Mouse (Mus musculus) liver, embryonic 11.5 days (tissue): Measurements from ENCODE around the gene Mrm3. TPM values are rescaled to one million over a fixed set of nuclear protein-coding genes. Genes with fewer than 3 reads are reported as not detected.

ENCODE experiments used
- ATAC-seq: fragments of 200-750 bp; cut with Nextera tagmentation; replicated peaks from 2 replicates; pipeline ENCODE4 v1.8.0; 2017; ENCODE audit warnings: moderate number of reproducible peaks, mild to moderate bottlenecking, moderate TSS enrichment, moderate library complexity; ENCODE audit not compliant: low FRiP score
- DNase-seq: peaks from one replicate; pipeline ENCODE4 v3.0.0-alpha.2; 2017; ENCODE audit warnings: low spot score
- H3K27ac ChIP-seq: fragments of 300-500 bp; sonication (generic); 2 replicates; pipeline ENCODE4 v1.5.1; 2014; ENCODE audit warnings: mild to moderate bottlenecking, low read depth, low read length, control low read depth
- H3K27me3 ChIP-seq: fragments of 300-500 bp; sonication (generic); replicated peaks from 2 replicates; pipeline ENCODE4 v1.6.1; 2014; ENCODE audit warnings: low read length, mixed read lengths; ENCODE audit not compliant: control insufficient read depth, insufficient read depth
- H3K36me3 ChIP-seq: fragments of 300-500 bp; sonication (generic); 2 replicates; pipeline ENCODE4 v1.6.1; 2014; ENCODE audit warnings: mild to moderate bottlenecking, low read length, moderate library complexity, mixed read lengths; ENCODE audit not compliant: control insufficient read depth, insufficient read depth
- H3K4me1 ChIP-seq: fragments of 300-500 bp; sonication (generic); replicated peaks from 2 replicates; pipeline ENCODE4 v1.6.1; 2014; ENCODE audit warnings: low read length, mixed read lengths; ENCODE audit not compliant: control insufficient read depth, insufficient read depth
- H3K4me2 ChIP-seq: fragments of 300-500 bp; sonication (generic); 2 replicates; pipeline ENCODE4 v1.6.1; 2014; ENCODE audit warnings: mild to moderate bottlenecking, control low read depth, moderate library complexity
- H3K4me3 ChIP-seq: fragments of 300-500 bp; sonication (generic); 2 replicates; pipeline ENCODE4 v1.5.1; 2014; ENCODE audit warnings: low read depth, low read length, control low read depth
- H3K9ac ChIP-seq: fragments of 300-500 bp; sonication (generic); 2 replicates; pipeline ENCODE4 v1.6.1; 2014; ENCODE audit warnings: low read depth, low read length, control low read depth
- H3K9me3 ChIP-seq: fragments of 300-500 bp; sonication (generic); 2 replicates; pipeline ENCODE4 v1.6.1; 2016; ENCODE audit warnings: low read length, inconsistent platforms, mixed read lengths; ENCODE audit not compliant: control insufficient read depth
- WGBS: fragments of 180-500 bp; shearing (Covaris S2); extraction: QIAGEN DNeasy Blood & Tissue Kit; methylation state at CpG from one replicate; pipeline ENCODE4 v1.1.7; 2014; 5-methylcytosine and 5-hydroxymethylcytosine counted together
- polyA plus RNA-seq: library from polyadenylated mRNA; unstranded; fragments of >200 nt; fragmentation: Nextera tagmentation; extraction: Ambion mirVana; gene quantifications from 2 replicates; pipeline ENCODE4 v1.2.1, GENCODE M21; 2014

Mrm3 gene
- polyA plus RNA-seq, 1 experiment from 2014 or later, result 36.3 TPM

DNA sequence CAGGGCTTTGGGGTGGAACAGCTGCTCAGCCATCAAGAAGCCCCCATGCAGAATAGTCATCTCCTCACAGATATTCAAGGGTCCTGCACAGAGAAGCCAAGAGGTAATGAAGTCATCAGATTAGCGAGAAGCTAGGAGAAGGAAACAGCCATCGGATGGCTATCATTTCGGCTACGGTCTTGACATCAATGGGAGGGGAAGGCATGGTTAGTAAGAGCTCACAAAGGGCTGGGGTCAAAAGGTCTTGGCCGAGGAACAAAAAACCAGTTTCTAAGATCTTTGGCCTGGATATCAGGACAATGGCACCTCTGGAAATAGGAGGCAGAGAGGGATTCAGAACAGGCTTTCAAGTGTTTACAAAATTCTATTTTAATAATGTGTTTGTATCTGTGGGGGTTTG lies 29.7 kb upstream of the Mrm3 start:
- Histone ChIP-seq H3K4me1 (peaks cover 14% of the 10 kb centered on the region), H3K9ac (no peak overlapping the region), H3K9me3 (no peaks in the 10 kb centered on the region), H3K27me3 (no peaks in the 10 kb centered on the region), H3K4me2 (no peak overlapping the region), H3K4me3 (no peak overlapping the region), H3K27ac (no peak overlapping the region), H3K36me3 (peaks cover 22% of the 10 kb centered on the region; the same call in 1 of the 2 replicates)
- 89% methylated on average over 5 of the region's 5 CpGs for WGBS
- ATAC-seq, result no peak
- no peak for DNase-seq

DNA sequence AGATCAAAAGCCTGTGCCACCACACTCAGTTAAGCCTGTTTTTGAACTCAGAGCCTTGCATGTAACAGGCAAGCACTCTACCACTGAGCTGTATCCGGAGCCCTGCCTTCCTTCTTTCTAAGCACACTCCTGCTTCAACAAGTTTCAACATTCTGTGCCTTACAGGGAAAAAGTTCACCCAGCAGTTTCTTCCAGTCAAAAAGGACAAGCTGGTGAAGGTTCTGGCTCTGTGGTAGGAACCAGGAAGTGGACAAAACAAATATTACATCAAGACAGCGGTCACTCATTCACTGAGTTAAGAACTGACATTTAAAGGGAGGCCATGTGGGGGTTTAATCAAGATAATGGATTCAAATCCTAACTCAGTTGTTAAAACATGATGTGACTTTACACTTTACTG lies 28.5 kb upstream of the Mrm3 start:
- H3K36me3 ChIP-seq, result peaks cover 22% of the 10 kb centered on the region; the same call in 1 of the 2 replicates
- no peak for ATAC-seq

DNA sequence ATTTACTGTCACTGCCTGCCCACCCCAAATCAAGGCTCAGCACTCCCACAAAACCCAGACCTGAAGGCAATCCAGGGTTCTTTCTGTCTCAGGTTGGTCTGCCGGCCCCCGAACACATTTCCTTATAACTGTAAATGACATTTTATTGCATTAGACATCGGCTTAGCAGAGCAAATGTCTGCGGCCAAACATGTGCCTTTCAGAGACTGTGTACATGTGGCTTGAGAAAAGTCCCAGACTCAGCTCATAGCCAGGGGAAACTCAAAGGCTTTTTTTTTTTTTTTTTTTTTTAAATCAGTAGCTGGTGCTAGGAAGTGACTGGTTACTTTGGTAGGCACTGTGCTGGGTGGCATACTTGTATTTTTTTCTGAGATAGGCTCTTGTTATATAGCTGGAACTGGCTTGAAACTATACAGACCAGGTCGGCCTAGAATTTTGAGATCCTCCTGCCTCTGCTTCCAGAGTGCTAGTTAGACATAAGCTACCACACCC lies 27.4 kb upstream of the Mrm3 start:
- DNase-seq (no peak), ATAC-seq (no peak)
- no peaks in the 10 kb centered on the region for H3K9me3 ChIP-seq
- WGBS, result 82% methylated on average over 5 of the region's 5 CpGs
- peaks cover 24% of the 10 kb centered on the region; the same call in 1 of the 2 replicates for H3K36me3 ChIP-seq
- H3K4me2 ChIP-seq, result peak overlapping the region; percentile 84
- H3K27ac ChIP-seq, result no peak overlapping the region; the same call in 1 of the 2 replicates
- H3K4me1 ChIP-seq, result peaks cover 14% of the 10 kb centered on the region
- peak overlapping the region; percentile 89 for H3K9ac ChIP-seq
- no peaks in the 10 kb centered on the region for H3K27me3 ChIP-seq
- peak overlapping the region; percentile 68 for H3K4me3 ChIP-seq

More for the DNA sequence above, 28.5 kb upstream of the Mrm3 start:
- no peaks in the 10 kb centered on the region for H3K9me3 ChIP-seq
- no peak overlapping the region for H3K4me2 ChIP-seq
- H3K27me3 ChIP-seq, result no peaks in the 10 kb centered on the region
- WGBS, result 85% methylated on average over 2 of the region's 2 CpGs
- no peak overlapping the region for H3K27ac ChIP-seq
- H3K9ac ChIP-seq, result no peak overlapping the region
- H3K4me1 ChIP-seq, result peaks cover 14% of the 10 kb centered on the region
- H3K4me3 ChIP-seq, result no peak overlapping the region
- no peak for DNase-seq

DNA sequence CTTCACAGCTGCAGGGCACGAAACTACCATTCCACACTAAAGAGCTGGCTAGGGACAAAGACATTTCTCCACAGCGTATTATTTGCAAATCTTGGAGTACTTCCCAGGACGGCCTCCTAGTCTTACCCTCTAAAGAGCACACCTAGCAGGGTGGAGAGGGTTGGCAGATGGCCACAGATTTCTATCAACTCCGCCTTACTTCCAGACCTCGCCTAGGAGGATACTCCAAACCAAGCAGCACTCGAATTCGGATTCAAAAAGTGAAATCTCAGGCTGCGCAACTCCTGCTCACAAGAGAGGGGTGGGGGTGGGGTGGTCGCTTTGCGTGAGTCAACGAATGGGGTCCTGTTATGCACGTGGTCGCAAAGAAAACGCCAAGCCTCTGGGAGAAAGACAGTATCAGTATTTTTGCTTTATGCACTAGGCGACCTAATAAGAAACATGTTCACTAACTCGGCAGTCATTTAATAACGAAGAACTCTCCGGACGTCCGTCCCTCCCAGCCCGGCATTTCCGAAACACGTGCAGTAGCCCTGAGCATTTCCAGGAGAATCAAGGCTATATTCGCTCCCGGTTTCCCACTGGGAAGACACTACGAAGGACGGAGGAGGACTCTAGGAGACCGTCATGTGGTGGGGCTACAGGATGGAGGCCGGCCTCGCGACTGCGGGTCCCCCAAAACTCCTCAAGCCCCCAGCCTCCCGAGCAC lies 26.7 kb upstream of the Mrm3 start:
- Histone ChIP-seq H3K27ac (peak overlapping the region; percentile 64), H3K36me3 (peaks cover 25% of the 10 kb centered on the region; the same call in 1 of the 2 replicates), H3K9me3 (no peaks in the 10 kb centered on the region), H3K4me1 (peaks cover 14% of the 10 kb centered on the region), H3K27me3 (no peaks in the 10 kb centered on the region), H3K4me3 (peak overlapping the region; percentile 68), H3K9ac (peak overlapping the region; percentile 89), H3K4me2 (peak overlapping the region; percentile 84)
- peak; percentile 3 for ATAC-seq
- DNase-seq, result peak; percentile 57
- 3% methylated on average over 33 of the region's 33 CpGs for WGBS

DNA sequence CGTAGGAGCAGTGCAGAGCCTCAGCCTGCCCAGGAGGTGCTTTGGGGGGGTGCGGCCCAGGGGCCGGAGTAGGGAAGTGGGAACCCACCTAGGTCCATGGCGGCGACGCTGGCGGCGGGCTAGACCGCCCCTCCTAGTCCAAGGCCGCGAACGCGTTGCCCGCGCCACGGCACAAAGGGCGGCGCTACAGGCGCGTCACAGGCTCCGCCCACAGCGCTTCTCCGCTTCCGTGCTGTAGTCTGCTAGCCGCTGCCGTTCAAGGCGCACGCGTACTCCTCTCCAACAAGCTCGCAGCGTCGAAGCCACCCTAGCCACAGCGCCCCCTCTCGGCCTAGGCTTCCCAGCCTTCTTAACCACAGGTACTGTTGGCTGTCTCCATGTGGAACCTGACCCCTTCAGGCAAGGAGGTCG lies 26.1 kb upstream of the Mrm3 start, which contains the start of the genes Dbil5 and Gemin4:
Gene Dbil5, plus strand, starts transcription at position 219 of the 411 bp plus-strand sequence.
Gene Gemin4, minus strand, starts transcription at position 275 of the 411 bp plus-strand sequence.
- Histone ChIP-seq H3K4me1 (peaks cover 14% of the 10 kb centered on the region), H3K27me3 (no peaks in the 10 kb centered on the region), H3K27ac (peak within 1 kb of the TSS; percentile 64), H3K9me3 (no peaks in the 10 kb centered on the region), H3K9ac (peak within 1 kb of the TSS; percentile 89), H3K36me3 (peaks cover 27% of the 10 kb centered on the region; the same call in 1 of the 2 replicates), H3K4me2 (peak within 1 kb of the TSS; percentile 84), H3K4me3 (peak within 1 kb of the TSS; percentile 68)
- WGBS, result under 1% methylated on average over 35 of the region's 35 CpGs
- ATAC-seq, result peak; percentile 98
- DNase-seq, result peak; percentile 96

DNA sequence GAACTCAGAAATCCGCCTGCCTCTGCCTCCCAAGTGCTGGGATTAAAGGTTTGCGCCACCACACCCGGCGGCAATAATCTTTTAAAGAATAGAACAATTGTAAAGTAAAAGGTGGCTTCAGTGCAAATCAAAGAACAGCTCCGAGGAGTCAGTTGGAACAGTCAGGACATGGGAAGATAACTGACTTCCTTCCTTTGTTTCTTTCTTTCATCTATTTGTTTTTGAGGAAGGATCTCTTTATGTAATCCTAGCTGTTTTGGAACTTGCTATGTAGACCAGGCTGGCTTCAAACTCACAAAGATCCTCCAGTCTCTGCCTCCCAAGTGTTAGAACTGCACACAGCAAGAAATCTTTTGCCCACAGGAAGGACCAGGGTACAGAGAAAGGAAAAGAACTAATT lies 18.9 kb upstream of the Mrm3 start:
- Histone ChIP-seq H3K36me3 (peaks cover 13% of the 10 kb centered on the region; the same call in 1 of the 2 replicates), H3K4me1 (no peaks in the 10 kb centered on the region)
- no peak for ATAC-seq

DNA sequence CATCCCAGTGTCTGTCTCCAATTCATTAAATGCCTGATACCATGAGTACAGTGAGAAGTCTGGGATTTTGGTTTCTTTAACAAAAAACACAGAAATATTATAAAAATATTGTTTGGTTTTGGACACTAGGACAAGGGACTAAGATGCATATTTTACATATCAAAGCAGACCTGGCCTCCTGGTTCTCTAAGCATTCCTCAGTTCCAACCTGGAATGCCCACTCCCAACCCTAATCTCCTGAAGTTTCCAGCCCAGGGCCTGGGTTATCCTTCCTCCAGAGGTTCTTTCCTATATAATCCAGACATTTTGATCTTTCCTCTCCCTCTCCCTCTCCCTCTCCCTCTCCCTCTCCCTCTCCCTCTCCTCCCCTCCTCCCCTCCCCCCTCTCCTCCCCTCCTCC lies 18.5 kb upstream of the Mrm3 start:
- Histone ChIP-seq H3K9ac (no peak overlapping the region), H3K27ac (no peak overlapping the region), H3K4me1 (no peaks in the 10 kb centered on the region), H3K4me2 (no peak overlapping the region), H3K27me3 (no peaks in the 10 kb centered on the region), H3K4me3 (no peak overlapping the region), H3K36me3 (peaks cover 11% of the 10 kb centered on the region; the same call in 1 of the 2 replicates), H3K9me3 (no peaks in the 10 kb centered on the region)
- no peak for DNase-seq
- ATAC-seq, result no peak

More for the DNA sequence above, 18.9 kb upstream of the Mrm3 start:
- DNase-seq, result no peak
- no peak overlapping the region for H3K27ac ChIP-seq
- no peak overlapping the region for H3K4me2 ChIP-seq
- H3K9me3 ChIP-seq, result no peaks in the 10 kb centered on the region
- no peaks in the 10 kb centered on the region for H3K27me3 ChIP-seq
- H3K9ac ChIP-seq, result no peak overlapping the region
- 92% methylated on average over 5 of the region's 5 CpGs for WGBS
- H3K4me3 ChIP-seq, result no peak overlapping the region

DNA sequence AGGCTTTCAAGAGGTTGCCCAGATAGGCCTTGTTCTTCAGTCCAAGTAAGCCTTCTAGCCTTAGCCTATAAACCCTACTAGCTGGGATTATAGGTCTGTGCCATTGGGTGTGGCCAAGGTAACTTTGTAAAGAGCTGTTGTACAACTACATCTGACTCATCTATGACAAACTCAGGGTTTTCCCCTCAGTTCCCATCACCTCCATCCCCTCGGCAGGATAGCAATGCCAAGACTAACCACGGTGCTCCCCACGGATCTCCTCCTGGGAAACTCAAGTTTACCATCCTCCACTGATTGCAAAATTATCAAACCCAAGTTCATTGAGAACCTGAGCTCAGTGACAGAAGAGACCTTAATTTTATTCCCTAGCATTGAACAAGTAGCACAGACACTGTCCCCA lies 7.4 kb upstream of the Mrm3 start:
- no peaks in the 10 kb centered on the region for H3K27me3 ChIP-seq
- peaks cover 22% of the 10 kb centered on the region for H3K36me3 ChIP-seq
- H3K27ac ChIP-seq, result no peak overlapping the region
- no peak for ATAC-seq
- DNase-seq, result no peak
- H3K9ac ChIP-seq, result no peak overlapping the region
- no peaks in the 10 kb centered on the region for H3K4me1 ChIP-seq
- no peak overlapping the region for H3K4me2 ChIP-seq
- 93% methylated on average over 3 of the region's 3 CpGs for WGBS
- H3K9me3 ChIP-seq, result no peaks in the 10 kb centered on the region
- no peak overlapping the region for H3K4me3 ChIP-seq

DNA sequence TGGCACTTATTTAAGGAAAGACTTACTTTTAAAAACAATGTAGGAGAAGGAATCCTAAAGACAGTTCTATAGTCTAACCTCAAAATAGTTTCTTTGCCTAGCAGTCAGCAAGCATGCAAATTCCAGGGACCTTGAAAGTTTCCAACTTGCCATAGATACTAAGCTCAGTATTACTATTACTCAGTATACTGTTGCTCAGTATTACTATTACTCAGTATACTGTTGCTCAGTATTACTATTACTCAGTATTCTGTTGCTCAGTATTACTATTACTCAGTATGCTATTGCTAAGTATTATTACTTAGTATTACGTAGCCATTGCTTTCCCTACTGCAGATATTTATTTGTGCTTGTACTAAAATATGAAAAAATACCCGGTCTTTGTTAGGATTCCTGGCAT lies 3.8 kb upstream of the Mrm3 start:
- no peak for ATAC-seq
- DNase-seq, result no peak
- H3K4me2 ChIP-seq, result no peak overlapping the region
- H3K27me3 ChIP-seq, result no peaks in the 10 kb centered on the region
- H3K9ac ChIP-seq, result no peak overlapping the region
- H3K36me3 ChIP-seq, result peaks cover 10% of the 10 kb centered on the region; the same call in 1 of the 2 replicates
- H3K9me3 ChIP-seq, result no peaks in the 10 kb centered on the region
- no peak overlapping the region for H3K27ac ChIP-seq
- 92% methylated on average over 2 of the region's 2 CpGs for WGBS
- no peak overlapping the region for H3K4me3 ChIP-seq
- H3K4me1 ChIP-seq, result peaks cover 8% of the 10 kb centered on the region
